Mouse (Mus musculus): ENCODE data around the gene Cpsf6. TPM values are rescaled to one million over a fixed set of nuclear protein-coding genes. Genes with fewer than 3 reads are reported as not detected.
"Not testable (repeated sequence)": the region's sequence is repeated elsewhere in the genome, so short reads cannot be mapped to it uniquely, and the experiment has no call there.

The Cpsf6 gene
- polyA plus RNA-seq, 1 experiment from 2014 or later = 231 TPM

DNA sequence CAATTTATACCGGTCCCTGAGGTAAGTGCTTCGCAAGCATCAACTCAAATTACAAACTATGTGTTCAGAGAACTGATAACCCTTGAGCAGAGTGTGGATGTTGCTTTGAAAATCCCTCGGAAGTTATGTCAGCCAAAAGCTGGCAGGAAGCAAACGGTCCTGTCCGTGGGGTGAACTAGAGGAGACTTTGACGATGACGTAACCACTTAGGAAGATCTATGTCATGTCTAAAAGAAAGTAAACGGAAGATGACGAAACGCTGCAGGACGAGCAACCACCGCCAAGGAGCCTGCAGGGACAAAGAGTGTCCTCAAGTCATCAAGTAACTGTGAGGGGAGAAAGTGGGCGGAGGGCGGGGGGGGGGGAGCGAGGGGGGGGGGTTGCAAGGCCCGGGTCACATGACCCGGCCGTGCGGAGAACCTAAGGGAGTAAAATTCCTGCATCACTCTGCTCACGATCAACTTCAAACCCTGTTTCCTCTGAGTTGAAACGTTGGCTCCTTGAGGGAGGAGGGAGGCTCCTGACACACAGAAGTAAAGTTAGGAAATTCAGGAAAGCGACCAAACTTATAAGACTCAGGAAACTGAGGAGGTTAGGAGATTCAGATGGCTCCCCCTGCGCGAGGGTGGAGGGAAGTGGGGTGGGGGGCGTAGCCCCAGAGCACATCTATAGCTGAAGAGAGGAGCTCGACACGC, 13.5 kb upstream of the Cpsf6 start:
- H3K9me3 ChIP-seq (replicated peaks) = no peaks in the 10 kb centered on the region
- no peaks in the 10 kb centered on the region for H3K36me3 ChIP-seq
- no peaks in the 10 kb centered on the region for H3K27me3 ChIP-seq
- peak overlapping the region; percentile 32; the same call in 1 of the 2 replicates for H3K9ac ChIP-seq
- H3K4me3 ChIP-seq = peak overlapping the region; percentile 33
- H3K27ac ChIP-seq = no peak overlapping the region
- WGBS = 3% methylated on average over 24 of the region's 27 CpGs
- peaks cover 9% of the 10 kb centered on the region; the same call in 1 of the 2 replicates for H3K4me1 ChIP-seq
- H3K4me2 ChIP-seq (replicated peaks) = peak overlapping the region; percentile 64
- peak; percentile 54; the same call in 1 of the 2 replicates for ATAC-seq (ENCODE audit: low FRiP score)

DNA sequence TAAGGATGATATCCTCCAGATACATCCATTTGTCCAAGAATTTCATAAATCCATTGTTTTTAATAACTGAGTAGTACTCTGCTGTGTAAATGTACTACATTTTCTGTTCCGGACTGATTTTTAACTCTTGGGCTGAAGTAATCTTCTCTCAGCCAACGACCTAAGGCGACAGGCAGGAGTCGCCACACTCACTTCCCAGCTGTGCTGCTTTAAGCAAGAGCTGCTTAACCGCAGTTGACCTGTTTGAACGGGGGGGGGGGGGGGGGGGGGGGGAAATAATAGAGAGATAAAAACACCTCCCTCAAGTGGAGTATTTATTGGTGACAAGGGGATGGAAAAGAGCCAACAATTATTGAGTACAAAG, 13.0 kb upstream of the Cpsf6 start:
- H3K36me3 ChIP-seq = no peaks in the 10 kb centered on the region
- no peak for ATAC-seq (ENCODE audit: low FRiP score)
- WGBS = 18% methylated on average over 6 of the region's 6 CpGs
- peak overlapping the region; percentile 64 for H3K4me2 ChIP-seq (replicated peaks)
- H3K4me1 ChIP-seq = peaks cover 9% of the 10 kb centered on the region; the same call in 1 of the 2 replicates
- no peak overlapping the region for H3K27ac ChIP-seq
- peak overlapping the region; percentile 33; the same call in 1 of the 2 replicates for H3K4me3 ChIP-seq
- no peak overlapping the region for H3K9ac ChIP-seq
- no peaks in the 10 kb centered on the region for H3K9me3 ChIP-seq (replicated peaks)
- H3K27me3 ChIP-seq = no peaks in the 10 kb centered on the region

DNA sequence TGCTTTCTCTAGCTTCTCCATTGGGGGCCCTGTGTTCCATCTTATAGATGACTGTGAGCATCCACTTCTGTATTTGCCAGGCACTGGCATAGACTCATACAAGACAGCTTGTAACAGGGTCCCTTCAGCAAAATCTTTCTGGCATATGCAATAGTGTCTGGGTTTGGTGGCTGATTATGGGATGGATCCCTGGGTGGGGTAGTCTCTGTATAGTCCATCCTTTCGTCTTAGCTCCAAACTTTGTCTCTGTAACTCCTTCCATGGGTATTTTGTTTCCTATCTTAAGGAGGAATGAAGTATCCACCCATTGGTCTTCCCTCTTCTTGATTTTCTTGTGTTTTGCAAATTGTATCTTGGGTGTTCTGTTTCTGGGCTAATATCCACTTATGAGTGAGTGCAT, 12.6 kb upstream of the Cpsf6 start:
- H3K4me3 ChIP-seq, H3K36me3 ChIP-seq: not testable (repeated sequence)

DNA sequence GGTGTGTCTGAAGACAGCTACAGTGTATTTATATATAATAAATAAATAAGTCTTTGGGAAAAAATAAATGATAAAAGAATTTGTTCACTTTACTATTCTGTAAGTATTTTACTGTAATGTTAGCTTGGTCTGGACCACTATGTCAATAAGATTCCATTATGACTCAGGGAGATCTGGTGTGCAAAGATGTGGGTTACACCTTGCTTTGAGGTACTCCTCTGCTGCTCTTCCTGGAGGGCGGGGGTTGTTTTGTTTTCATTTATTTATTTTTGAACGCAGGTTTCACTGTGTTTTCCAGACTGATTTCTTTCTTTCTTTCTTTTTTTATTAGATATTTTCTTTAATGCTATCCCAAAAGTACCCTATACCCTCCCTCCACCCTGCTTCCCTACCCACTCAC, 12.0 kb upstream of the Cpsf6 start:
- Histone ChIP-seq H3K4me1 (peaks cover 9% of the 10 kb centered on the region; the same call in 1 of the 2 replicates), H3K9me3 (replicated peaks) (no peaks in the 10 kb centered on the region), H3K4me3 (no peak overlapping the region), H3K9ac (no peak overlapping the region), H3K27ac (no peak overlapping the region), H3K36me3 (no peaks in the 10 kb centered on the region), H3K4me2 (replicated peaks) (no peak overlapping the region), H3K27me3 (no peaks in the 10 kb centered on the region)
- ATAC-seq (ENCODE audit: low FRiP score) = no peak
- 90% methylated on average over 2 of the region's 2 CpGs for WGBS

More for the DNA sequence above, 12.6 kb upstream of the Cpsf6 start:
- not testable (repeated sequence) for H3K9ac ChIP-seq; ATAC-seq (ENCODE audit: low FRiP score); H3K27me3 ChIP-seq; H3K4me2 ChIP-seq (replicated peaks); H3K27ac ChIP-seq; H3K4me1 ChIP-seq; H3K9me3 ChIP-seq (replicated peaks)
- WGBS = 100% methylated on average over 1 of the region's 1 CpGs

DNA sequence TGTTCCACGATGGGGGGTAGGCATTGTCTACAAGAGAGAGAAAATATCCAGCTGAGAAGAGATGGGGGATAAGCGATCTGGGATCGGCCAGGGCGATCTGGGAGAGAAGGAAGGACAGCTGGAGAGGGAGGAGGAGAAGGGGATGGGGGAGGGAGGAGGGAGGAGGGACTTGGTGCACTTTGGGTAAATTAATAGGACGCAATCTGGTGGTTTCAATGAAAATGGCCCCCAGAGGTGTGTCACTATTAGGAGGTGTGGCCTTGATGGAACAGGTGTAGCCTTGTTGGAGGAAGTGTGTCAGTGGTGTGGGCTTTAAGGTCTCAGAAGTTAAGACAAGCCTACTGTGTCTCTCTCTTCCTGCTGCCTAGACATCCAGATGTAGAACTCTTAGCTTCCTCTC, 11.2 kb upstream of the Cpsf6 start:
- H3K36me3 ChIP-seq = no peaks in the 10 kb centered on the region
- no peak overlapping the region for H3K4me2 ChIP-seq (replicated peaks)
- H3K27ac ChIP-seq = no peak overlapping the region
- no peaks in the 10 kb centered on the region for H3K9me3 ChIP-seq (replicated peaks)
- no peak overlapping the region for H3K4me3 ChIP-seq
- 13% methylated on average over 5 of the region's 5 CpGs for WGBS
- no peak for ATAC-seq (ENCODE audit: low FRiP score)
- H3K27me3 ChIP-seq = no peaks in the 10 kb centered on the region
- H3K4me1 ChIP-seq = peaks cover 9% of the 10 kb centered on the region; the same call in 1 of the 2 replicates
- H3K9ac ChIP-seq = no peak overlapping the region

DNA sequence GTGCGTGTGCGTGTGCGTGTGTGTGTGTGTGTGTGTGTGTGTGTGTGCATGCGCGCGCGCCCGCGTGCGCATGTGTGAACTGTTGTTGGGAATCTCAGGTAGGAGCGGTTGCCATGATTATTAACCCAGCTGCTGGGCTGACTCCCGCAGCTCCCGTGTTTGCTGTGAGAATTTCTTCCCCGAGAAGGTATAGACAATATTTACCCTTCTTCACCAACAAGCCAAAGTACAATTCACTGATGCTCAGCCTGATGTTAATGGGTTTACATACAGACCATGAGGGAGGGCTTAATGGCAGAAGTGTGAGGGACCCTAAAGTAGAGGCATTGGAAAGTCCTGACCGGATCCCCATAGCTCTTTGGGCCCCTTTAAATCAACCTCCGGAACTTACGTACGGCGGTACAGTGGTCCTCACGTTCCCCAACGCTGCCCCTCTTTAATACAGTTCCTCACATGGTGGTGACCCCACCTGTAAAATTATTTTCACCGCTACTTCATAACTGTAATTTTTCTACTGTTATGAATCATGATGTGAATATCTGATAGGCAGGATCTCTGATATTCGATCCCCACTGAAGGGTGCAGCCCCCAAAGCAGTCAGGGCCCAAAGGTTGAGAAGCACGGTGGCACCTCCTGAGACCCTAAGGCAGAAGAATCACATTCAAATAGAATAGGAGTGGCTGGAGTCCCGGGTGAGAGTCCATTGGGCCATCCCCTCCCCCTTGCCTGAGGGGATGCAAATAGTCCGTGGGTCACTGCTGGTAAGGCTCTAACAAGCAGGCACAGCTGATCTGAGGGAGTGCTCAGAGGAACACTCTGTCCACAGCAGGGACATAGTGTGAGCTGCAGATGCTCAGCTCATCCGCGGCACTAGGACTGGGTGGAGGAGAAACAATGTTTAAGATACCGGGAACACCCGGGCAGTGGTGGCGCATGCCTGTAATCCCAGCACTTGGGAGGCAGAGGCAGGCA, 10.4 kb upstream of the Cpsf6 start:
- Histone ChIP-seq H3K4me3 (no peak overlapping the region), H3K9me3 (replicated peaks) (no peaks in the 10 kb centered on the region), H3K4me1 (peaks cover 9% of the 10 kb centered on the region; the same call in 1 of the 2 replicates), H3K4me2 (replicated peaks) (no peak overlapping the region), H3K36me3 (no peaks in the 10 kb centered on the region), H3K27me3 (no peaks in the 10 kb centered on the region), H3K27ac (no peak overlapping the region), H3K9ac (no peak overlapping the region)
- WGBS = 54% methylated on average over 31 of the region's 31 CpGs
- ATAC-seq (ENCODE audit: low FRiP score) = peak; percentile 50; the same call in 1 of the 2 replicates

DNA sequence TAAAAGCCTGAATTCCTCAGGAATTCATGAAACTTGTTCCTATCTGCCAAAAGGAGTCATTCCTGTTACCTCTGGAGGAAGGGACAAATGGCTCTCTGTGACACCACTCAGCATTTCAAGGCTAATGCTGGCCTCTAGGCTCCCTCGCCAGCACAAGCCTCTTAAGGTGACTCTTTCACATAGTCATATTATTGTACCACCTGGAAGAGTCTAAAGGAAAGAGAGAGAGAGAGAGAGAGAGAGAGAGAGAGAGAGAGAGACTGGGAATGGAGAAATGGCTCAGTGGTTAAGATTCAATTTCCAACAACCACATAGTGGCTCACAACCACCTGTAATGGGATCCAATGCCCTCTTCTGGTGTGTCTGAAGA, 9.5 kb upstream of the Cpsf6 start:
- no peaks in the 10 kb centered on the region for H3K27me3 ChIP-seq
- H3K9ac ChIP-seq = no peak overlapping the region
- H3K9me3 ChIP-seq (replicated peaks) = no peaks in the 10 kb centered on the region
- no peak overlapping the region for H3K4me2 ChIP-seq (replicated peaks)
- no peak overlapping the region for H3K4me3 ChIP-seq
- H3K4me1 ChIP-seq = peaks cover 9% of the 10 kb centered on the region; the same call in 1 of the 2 replicates
- ATAC-seq (ENCODE audit: low FRiP score) = no peak
- 82% methylated on average over 1 of the region's 1 CpGs for WGBS
- H3K36me3 ChIP-seq = no peaks in the 10 kb centered on the region
- no peak overlapping the region for H3K27ac ChIP-seq

DNA sequence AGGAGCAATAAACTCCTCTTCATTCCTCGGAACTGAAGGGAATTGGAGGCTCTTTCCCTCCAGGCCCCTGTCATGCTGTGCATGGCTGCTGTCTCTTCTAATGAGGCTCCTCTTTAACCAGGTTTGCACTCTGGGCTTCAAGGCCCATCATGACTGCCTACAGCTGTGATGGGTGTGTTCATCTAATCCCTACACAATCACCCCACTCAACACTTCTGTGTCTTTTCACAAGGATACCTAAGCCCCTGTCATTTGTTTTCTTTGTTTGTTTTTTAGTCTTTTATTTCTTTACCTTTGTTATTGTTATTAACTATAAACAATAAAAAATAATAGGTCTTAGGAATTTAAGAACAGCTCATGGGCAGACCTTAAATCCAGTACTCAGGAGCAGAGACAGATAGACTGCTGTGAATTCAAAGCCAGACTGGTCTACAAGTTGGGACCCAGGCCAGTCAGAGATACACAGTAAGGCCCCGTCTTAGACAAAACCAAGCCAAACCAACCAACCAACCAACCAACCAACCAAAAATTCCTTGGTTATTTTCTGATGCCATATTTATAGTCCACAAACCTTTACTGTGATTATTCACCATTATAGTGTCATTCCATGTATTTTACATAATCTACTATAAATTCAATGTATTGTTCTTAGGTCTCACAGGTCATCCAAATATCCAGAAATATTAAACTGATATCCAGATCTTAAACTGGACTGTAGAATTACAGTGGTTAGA, 9.0 kb upstream of the Cpsf6 start:
- H3K4me2 ChIP-seq (replicated peaks) = no peak overlapping the region
- 74% methylated on average over 2 of the region's 2 CpGs for WGBS
- H3K4me1 ChIP-seq = peaks cover 9% of the 10 kb centered on the region; the same call in 1 of the 2 replicates
- H3K36me3 ChIP-seq = no peaks in the 10 kb centered on the region
- H3K9me3 ChIP-seq (replicated peaks) = no peaks in the 10 kb centered on the region
- no peaks in the 10 kb centered on the region for H3K27me3 ChIP-seq
- H3K9ac ChIP-seq = no peak overlapping the region
- no peak overlapping the region for H3K4me3 ChIP-seq
- H3K27ac ChIP-seq = no peak overlapping the region
- ATAC-seq (ENCODE audit: low FRiP score) = no peak

DNA sequence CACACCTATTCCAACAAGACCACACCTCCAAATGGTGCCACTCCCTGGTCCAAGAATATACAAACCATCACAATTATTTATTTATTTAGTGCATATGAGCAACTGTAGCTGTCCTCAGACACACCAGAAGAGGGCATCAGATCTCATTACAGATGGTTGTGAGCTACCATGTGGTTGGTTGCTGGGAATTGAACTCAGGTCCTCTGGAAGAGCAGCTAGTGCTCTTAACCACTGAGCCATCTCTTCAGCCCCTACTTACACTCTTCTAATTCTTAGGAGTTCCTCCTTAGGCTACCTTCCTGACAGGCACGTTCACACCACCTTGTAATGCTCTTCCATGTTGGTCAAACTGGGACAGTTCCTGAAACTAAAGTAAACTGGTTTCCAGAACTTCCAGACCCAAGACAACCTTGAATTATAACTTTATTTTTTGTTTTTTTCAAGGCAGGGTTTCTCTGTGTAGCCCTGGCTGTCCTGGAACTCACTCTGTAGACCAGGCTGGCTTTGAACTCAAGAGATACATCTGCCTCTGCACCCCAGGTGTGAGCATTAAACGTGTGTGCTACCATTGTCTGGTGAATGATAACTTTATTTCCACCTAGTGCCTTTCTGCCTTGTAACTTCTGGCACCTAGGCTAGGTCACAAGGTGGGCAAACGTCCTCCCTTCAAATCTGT, 8.3 kb upstream of the Cpsf6 start:
- H3K4me2 ChIP-seq (replicated peaks); H3K9ac ChIP-seq; H3K4me1 ChIP-seq; H3K9me3 ChIP-seq (replicated peaks); H3K36me3 ChIP-seq; H3K27ac ChIP-seq; ATAC-seq (ENCODE audit: low FRiP score); H3K27me3 ChIP-seq; H3K4me3 ChIP-seq: not testable (repeated sequence)
- WGBS = 57% methylated on average over 3 of the region's 3 CpGs

DNA sequence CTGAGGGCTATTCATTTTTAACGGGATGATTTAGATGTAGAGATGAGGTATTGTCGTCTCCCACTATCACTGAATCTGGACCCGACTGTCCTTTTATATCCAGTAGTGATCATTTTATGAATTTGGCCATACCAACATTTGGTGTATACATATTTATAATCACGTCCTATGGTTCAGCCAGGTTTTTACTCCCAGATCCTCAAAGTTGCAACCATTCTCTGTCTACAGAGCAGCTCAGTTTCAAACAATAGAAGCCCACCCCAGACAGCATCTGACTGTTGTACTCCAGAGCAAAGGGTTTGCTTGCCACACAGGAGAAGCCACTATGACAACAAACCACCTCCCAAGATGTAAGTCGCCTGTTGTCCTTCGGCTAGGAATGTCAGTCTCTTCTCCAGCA, 7.2 kb upstream of the Cpsf6 start:
- no peak overlapping the region for H3K9ac ChIP-seq
- 0 out of 2 replicates have a peak, but pooled peaks cover 2% of the 10 kb centered on the region for H3K4me1 ChIP-seq
- no peak overlapping the region for H3K27ac ChIP-seq
- no peaks in the 10 kb centered on the region for H3K36me3 ChIP-seq
- 88% methylated on average over 6 of the region's 6 CpGs for WGBS
- no peaks in the 10 kb centered on the region for H3K9me3 ChIP-seq (replicated peaks)
- ATAC-seq (ENCODE audit: low FRiP score) = no peak
- H3K27me3 ChIP-seq = no peaks in the 10 kb centered on the region
- H3K4me3 ChIP-seq = no peak overlapping the region
- H3K4me2 ChIP-seq (replicated peaks) = no peak overlapping the region

DNA sequence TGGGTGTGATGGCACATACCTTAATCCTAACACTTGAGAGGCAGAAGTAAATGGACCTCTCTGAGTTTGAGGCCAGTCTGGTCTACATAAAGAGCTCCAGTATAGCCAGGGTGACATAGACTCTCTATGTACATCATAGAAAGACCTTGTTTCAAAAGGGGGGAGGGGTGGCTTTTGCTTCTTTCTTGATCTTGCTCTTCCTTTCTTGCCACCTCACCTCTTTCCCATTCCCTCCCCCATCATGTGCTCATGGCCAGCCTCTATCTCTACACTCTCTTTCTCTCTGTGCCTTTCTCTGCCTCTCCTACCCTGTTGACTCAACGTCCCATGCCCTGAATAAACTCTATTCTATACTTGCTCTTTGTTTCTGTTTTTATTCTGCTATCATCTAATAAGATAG, 6.4 kb upstream of the Cpsf6 start:
- H3K36me3 ChIP-seq = no peaks in the 10 kb centered on the region
- no peak overlapping the region for H3K4me2 ChIP-seq (replicated peaks)
- 88% methylated on average over 1 of the region's 1 CpGs for WGBS
- no peaks in the 10 kb centered on the region for H3K27me3 ChIP-seq
- H3K9me3 ChIP-seq (replicated peaks) = no peaks in the 10 kb centered on the region
- ATAC-seq (ENCODE audit: low FRiP score) = no peak
- no peak overlapping the region for H3K9ac ChIP-seq
- H3K4me1 ChIP-seq = 0 out of 2 replicates have a peak, but pooled peaks cover 2% of the 10 kb centered on the region
- H3K27ac ChIP-seq = no peak overlapping the region
- no peak overlapping the region for H3K4me3 ChIP-seq

Data from hindbrain, embryonic 12.5 days (tissue).